Mouse (Mus musculus) MEL (cell line): ENCODE measurements at regions not wholly inside any gene's neighbourhood (a gene's known extent, or its start where the extent isn't known, plus 50 kb on each side); places are given as distances from the start of the nearest gene placed in this dataset.

ENCODE experiments used
- DNase-seq: peaks from one replicate; pipeline ENCODE4 v3.0.0; 2011; ENCODE audit warnings: low read depth, low spot score
- H3K27ac ChIP-seq: 2 replicates; pipeline ENCODE4 v1.5.1; 2012; ENCODE audit warnings: low read depth, mild to moderate bottlenecking, control low read depth, low read length, moderate library complexity; ENCODE audit not compliant: control insufficient read depth
- H3K27me3 ChIP-seq, 2 experiments: fragments of 150-350 bp in 1 of 2; sonication (generic) in 1 of 2; 2 replicates each; pipeline ENCODE4 v1.6.1; 2012; ENCODE audit warnings: low read length in 2 of 2, mild to moderate bottlenecking in 2 of 2, improper control_type of control experiment in 1 of 2, moderate library complexity in 1 of 2; ENCODE audit not compliant: insufficient read depth in 2 of 2, control insufficient read depth in 1 of 2
- H3K36me3 ChIP-seq, 2 experiments: 2 replicates each; pipeline ENCODE4 v1.6.1; 2012 to 2014; ENCODE audit warnings: low read length in 2 of 2, improper control_type of control experiment in 1 of 2, inconsistent platforms in 1 of 2, mild to moderate bottlenecking in 1 of 2; ENCODE audit not compliant: insufficient read depth in 2 of 2, control insufficient read depth in 1 of 2
- H3K4me1 ChIP-seq, 2 experiments: fragments of 150-350 bp in 1 of 2; sonication (generic) in 1 of 2; 2 replicates each; pipeline ENCODE4 v1.6.1; 2012; ENCODE audit warnings: low read length in 2 of 2, improper control_type of control experiment in 1 of 2, mild to moderate bottlenecking in 1 of 2; ENCODE audit not compliant: insufficient read depth in 2 of 2, control insufficient read depth in 1 of 2
- H3K4me3 ChIP-seq, 2 experiments: fragments of 150-350 bp in 1 of 2; sonication (generic) in 1 of 2; 2 replicates each; pipeline ENCODE4 v1.5.1; 2012; ENCODE audit warnings: low read depth in 2 of 2, low read length in 2 of 2, mild to moderate bottlenecking in 2 of 2, moderate library complexity in 2 of 2, control low read depth in 1 of 2, improper control_type of control experiment in 1 of 2; ENCODE audit not compliant: control insufficient read depth in 1 of 2, insufficient read depth in 1 of 2
- H3K79me2 ChIP-seq: 2 replicates; pipeline ENCODE4 v1.6.1; 2012; ENCODE audit warnings: mild to moderate bottlenecking, low read length, moderate library complexity; ENCODE audit not compliant: control insufficient read depth, poor library complexity, insufficient read depth
- H3K9ac ChIP-seq: 2 replicates; pipeline ENCODE4 v1.6.1; 2012; ENCODE audit warnings: low read depth, mild to moderate bottlenecking, control low read depth, low read length, moderate library complexity; ENCODE audit not compliant: control insufficient read depth, poor library complexity, severe bottlenecking
- H3K9me3 ChIP-seq: fragments of 150-350 bp; sonication (generic); replicated peaks from 2 replicates; pipeline ENCODE4 v1.6.1; 2012; ENCODE audit warnings: mild to moderate bottlenecking, low read length, improper control_type of control experiment, moderate library complexity; ENCODE audit not compliant: insufficient read depth
- CHD1 ChIP-seq: IDR thresholded peaks from 2 replicates; pipeline ENCODE4 v1.6.1; 2012; ENCODE audit warnings: low read depth, mild to moderate bottlenecking, inconsistent platforms, low read length, improper control_type of control experiment
- E2F4 ChIP-seq: IDR thresholded peaks from 2 replicates; pipeline ENCODE4 v1.6.1; 2011; ENCODE audit warnings: low read depth, low read length, improper control_type of control experiment, borderline replicate concordance
- ELF1 ChIP-seq: IDR thresholded peaks from 2 replicates; pipeline ENCODE4 v1.6.1; 2014; ENCODE audit warnings: low read depth, mild to moderate bottlenecking, inconsistent platforms, low read length, improper control_type of control experiment, moderate library complexity
- ETS1 ChIP-seq: IDR thresholded peaks from 2 replicates; pipeline ENCODE4 v1.6.1; 2012; ENCODE audit warnings: low read depth, mild to moderate bottlenecking, inconsistent platforms, low read length, improper control_type of control experiment, moderate library complexity
- JUND ChIP-seq: IDR thresholded peaks from 2 replicates; pipeline ENCODE4 v1.6.1; 2011; ENCODE audit warnings: low read depth, mild to moderate bottlenecking, improper control_type of control experiment, low read length
- KAT2A ChIP-seq: conservative IDR thresholded peaks from 2 replicates; pipeline ENCODE4 v1.6.1; 2012; ENCODE audit warnings: low read depth, low read length, improper control_type of control experiment, inconsistent platforms
- MAX ChIP-seq: IDR thresholded peaks from 2 replicates; pipeline ENCODE4 v1.6.1; 2011; ENCODE audit warnings: low read length, improper control_type of control experiment
- MAZ ChIP-seq: IDR thresholded peaks from 2 replicates; pipeline ENCODE4 v1.6.1; 2012; ENCODE audit warnings: low read depth, mild to moderate bottlenecking, inconsistent platforms, low read length, improper control_type of control experiment
- MEF2A ChIP-seq: IDR thresholded peaks from 2 replicates; pipeline ENCODE4 v1.6.1; 2014; ENCODE audit warnings: low read depth, mild to moderate bottlenecking, inconsistent platforms, low read length, improper control_type of control experiment; ENCODE audit not compliant: poor library complexity, insufficient replicate concordance, severe bottlenecking; ENCODE audit errors: extremely low read depth
- NELFE ChIP-seq: IDR thresholded peaks from 2 replicates; pipeline ENCODE4 v1.6.1; 2011; ENCODE audit warnings: low read depth, low read length, improper control_type of control experiment
- NRF1 ChIP-seq: IDR thresholded peaks from 2 replicates; pipeline ENCODE4 v1.6.1; 2014; ENCODE audit warnings: low read depth, mild to moderate bottlenecking, inconsistent platforms, low read length, improper control_type of control experiment, moderate library complexity; ENCODE audit not compliant: poor library complexity, insufficient read depth, severe bottlenecking
- POLR2A ChIP-seq, 2 experiments: IDR thresholded peaks; 2 replicates each; pipeline ENCODE4 v1.6.1; 2011 to 2012; ENCODE audit warnings: low read length in 2 of 2, mild to moderate bottlenecking in 2 of 2, control low read depth in 1 of 2, improper control_type of control experiment in 1 of 2, low read depth in 1 of 2, moderate library complexity in 1 of 2; ENCODE audit not compliant: control insufficient read depth in 1 of 2, insufficient read depth in 1 of 2, poor library complexity in 1 of 2
- POLR2AphosphoS2 ChIP-seq: IDR thresholded peaks from 2 replicates; pipeline ENCODE4 v1.6.1; 2011; ENCODE audit warnings: low read length, improper control_type of control experiment
- POLR2AphosphoS5 ChIP-seq: IDR thresholded peaks from 2 replicates; pipeline ENCODE4 v1.6.1; 2012; ENCODE audit warnings: low read depth, borderline replicate concordance, mild to moderate bottlenecking, inconsistent platforms, low read length, moderate library complexity, mixed read lengths
- RAD21 ChIP-seq: IDR thresholded peaks from 2 replicates; pipeline ENCODE4 v1.6.1; 2011; ENCODE audit warnings: mild to moderate bottlenecking, low read depth, low read length, improper control_type of control experiment
- SIN3A ChIP-seq: IDR thresholded peaks from 2 replicates; pipeline ENCODE4 v1.6.1; 2012; ENCODE audit warnings: low read length, improper control_type of control experiment, inconsistent platforms
- TBP ChIP-seq: IDR thresholded peaks from 2 replicates; pipeline ENCODE4 v1.8.0; 2011; ENCODE audit warnings: low read depth, low read length, improper control_type of control experiment
- TCF12 ChIP-seq: IDR thresholded peaks from 2 replicates; pipeline ENCODE4 v1.6.1; 2014; ENCODE audit warnings: low read depth, mild to moderate bottlenecking, inconsistent platforms, low read length, improper control_type of control experiment, moderate library complexity
- UBTF ChIP-seq: IDR thresholded peaks from 2 replicates; pipeline ENCODE4 v1.6.1; 2012; ENCODE audit warnings: low read depth, mild to moderate bottlenecking, inconsistent platforms, low read length, improper control_type of control experiment, moderate library complexity, borderline replicate concordance; ENCODE audit not compliant: insufficient read depth
- USF1 ChIP-seq: IDR thresholded peaks from 2 replicates; pipeline ENCODE4 v1.6.1; 2014; ENCODE audit warnings: low read depth, mild to moderate bottlenecking, inconsistent platforms, low read length, improper control_type of control experiment, moderate library complexity
- USF2 ChIP-seq, 2 experiments: IDR thresholded peaks; 2 replicates each; pipeline ENCODE4 v1.6.1; 2011 to 2012; ENCODE audit warnings: improper control_type of control experiment in 2 of 2, low read length in 2 of 2, borderline replicate concordance in 1 of 2, inconsistent platforms in 1 of 2, low read depth in 1 of 2, mild to moderate bottlenecking in 1 of 2; ENCODE audit not compliant: insufficient read depth in 1 of 2
- ZKSCAN1 ChIP-seq: IDR thresholded peaks from 2 replicates; pipeline ENCODE4 v1.6.1; 2012; ENCODE audit warnings: low read depth, mild to moderate bottlenecking, inconsistent platforms, low read length, improper control_type of control experiment, moderate library complexity

DNA sequence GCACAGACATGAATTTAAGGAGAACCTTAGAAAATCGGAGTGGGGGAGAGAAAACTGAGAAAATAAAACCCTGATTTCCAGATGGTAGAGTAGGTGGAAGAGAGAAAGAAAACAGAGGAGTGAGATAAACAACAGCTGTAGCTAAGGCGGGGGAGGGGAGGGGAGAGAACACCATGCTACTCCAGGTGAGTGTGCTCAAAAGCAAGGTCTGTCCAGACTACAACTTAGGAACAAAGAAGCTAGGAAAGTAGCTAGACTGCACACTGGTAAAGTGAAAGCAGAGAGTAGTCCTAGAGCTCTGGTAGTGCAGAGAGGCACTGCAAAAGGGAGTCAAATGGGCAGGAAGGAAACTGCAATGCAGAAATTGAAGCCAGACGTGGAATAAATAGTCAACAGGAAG, 132.8 kb upstream of the Clec14a start:
- no peak overlapping the region for H3K27ac ChIP-seq
- no peak overlapping the region for H3K4me3 ChIP-seq
- TF ChIP-seq CHD1 (no peak), UBTF (no peak), MAZ (no peak), MAX (no peak), USF1 (no peak)
- no peaks in the 10 kb centered on the region for H3K4me1 ChIP-seq
- no peaks in the 10 kb centered on the region for H3K27me3 ChIP-seq
- no peak for DNase-seq
- H3K79me2 ChIP-seq = no peaks in the 10 kb centered on the region
- H3K9me3 ChIP-seq = no peaks in the 10 kb centered on the region
- H3K9ac ChIP-seq = no peak overlapping the region
- no peaks in the 10 kb centered on the region for H3K36me3 ChIP-seq

DNA sequence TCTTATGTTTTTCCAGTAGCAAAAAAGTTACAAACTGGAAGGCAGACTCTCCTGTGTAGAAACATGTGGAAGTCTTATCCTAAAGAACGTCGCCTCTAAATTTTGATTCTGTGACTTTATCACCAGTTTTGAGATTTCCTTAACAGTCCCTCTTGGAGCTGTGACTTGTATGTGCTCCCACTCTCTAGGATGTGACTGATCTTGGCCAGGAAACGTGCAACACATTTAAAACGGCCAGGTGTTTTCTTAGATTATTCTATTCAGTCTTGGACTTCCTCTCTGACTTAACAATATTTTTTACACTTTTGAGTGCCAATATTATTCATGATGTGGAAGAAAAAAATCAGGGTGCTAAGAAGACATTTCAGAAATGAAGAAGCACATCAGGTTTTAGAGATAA, 91.2 kb upstream of the Clec14a start:
- Histone ChIP-seq H3K27ac (no peak overlapping the region), H3K9me3 (no peaks in the 10 kb centered on the region), H3K4me1 (no peaks in the 10 kb centered on the region), H3K79me2 (no peaks in the 10 kb centered on the region), H3K27me3 (no peaks in the 10 kb centered on the region), H3K4me3 (no peak overlapping the region), H3K36me3 (no peaks in the 10 kb centered on the region), H3K9ac (no peak overlapping the region)
- no peak for TF ChIP-seq POLR2AphosphoS5
- TF ChIP-seq SIN3A = no peak
- TF ChIP-seq MAX = no peak
- TF ChIP-seq NRF1 = no peak
- TF ChIP-seq ELF1 = no peak
- TF ChIP-seq JUND = no peak
- no peak for TF ChIP-seq MEF2A
- no peak for TF ChIP-seq NELFE
- TF ChIP-seq KAT2A = no peak
- no peak for TF ChIP-seq TCF12
- no peak for TF ChIP-seq RAD21
- no peak for TF ChIP-seq USF2 (IDR thresholded peaks at IDR 0.05; ENCODE audit: borderline replicate concordance in 1 of 2, insufficient read depth in 1 of 2, low read depth in 1 of 2, low read length in 2 of 2)
- TF ChIP-seq POLR2AphosphoS2 = no peak
- no peak for TF ChIP-seq POLR2A (IDR thresholded peaks at IDR 0.05; ENCODE audit: control insufficient read depth in 1 of 2, insufficient read depth in 1 of 2, low read depth in 1 of 2, low read length in 2 of 2, poor library complexity in 1 of 2)
- TF ChIP-seq ZKSCAN1 = no peak
- TF ChIP-seq TBP = no peak
- no peak for TF ChIP-seq E2F4
- TF ChIP-seq ETS1 = no peak
- no peak for DNase-seq
